Mouse (Mus musculus): ENCODE results near the gene Nt5c3.

GRCm38 (mm10) chr6:56908397-56908796 lies 15.3 kb downstream of the Nt5c3 start:
- TF ChIP-seq CTCF (IDR thresholded peaks at IDR 0.05; ENCODE audit: extremely low read depth, insufficient read depth, low read length) (no peak), POLR2A (IDR thresholded peaks at IDR 0.05; ENCODE audit: extremely low read depth, insufficient read depth, low read length) (no peak)

All from cortical plate, adult 2 months (tissue).